Mouse (Mus musculus) cerebellum, postnatal 10 days (tissue): ENCODE measurements around the gene Cmtm2b.

ENCODE experiments used
- DNase-seq, 2 experiments: peaks; one replicate each; pipeline ENCODE4 v3.0.0; 2021; ENCODE audit warnings: mixed read lengths in 2 of 2

The Cmtm2b gene

GRCm38 (mm10) chr8:104342426-104342825 lies 20.4 kb downstream of the Cmtm2b start:
- DNase-seq = no peak

GRCm38 (mm10) chr8:104343957-104344356 lies 21.9 kb downstream of the Cmtm2b start:
- DNase-seq = peak; percentile 96 to 97

GRCm38 (mm10) chr8:104344622-104345021 lies 22.6 kb downstream of the Cmtm2b start:
- no peak for DNase-seq

GRCm38 (mm10) chr8:104346706-104347105 lies 24.7 kb downstream of the Cmtm2b start:
- DNase-seq = no peak

- no peak for DNase-seq
Observed at GRCm38 (mm10) chr8:104348971-104349370, 26.9 kb downstream of the Cmtm2b start.

- DNase-seq = no peak
Observed at GRCm38 (mm10) chr8:104350047-104350446, 28.0 kb downstream of the Cmtm2b start.

GRCm38 (mm10) chr8:104353186-104353585 lies 31.2 kb downstream of the Cmtm2b start:
- DNase-seq = peak in 1 of 2 experiments; percentile 44

GRCm38 (mm10) chr8:104354504-104354903 lies 32.5 kb downstream of the Cmtm2b start:
- DNase-seq = no peak

- no peak for DNase-seq
Observed at GRCm38 (mm10) chr8:104358637-104359036, 36.6 kb downstream of the Cmtm2b start.

GRCm38 (mm10) chr8:104359778-104360456 lies 37.9 kb downstream of the Cmtm2b start:
- DNase-seq = peak; percentile 50 to 56

GRCm38 (mm10) chr8:104365695-104366094 lies 43.7 kb downstream of the Cmtm2b start:
- no peak for DNase-seq

- DNase-seq = no peak
Observed at GRCm38 (mm10) chr8:104367398-104367797, 45.4 kb downstream of the Cmtm2b start.

- DNase-seq = no peak
Observed at GRCm38 (mm10) chr8:104369591-104369990, 47.6 kb downstream of the Cmtm2b start.

- no peak for DNase-seq
Observed at GRCm38 (mm10) chr8:104370071-104370470, 48.0 kb downstream of the Cmtm2b start.

- DNase-seq = no peak
Observed at GRCm38 (mm10) chr8:104371121-104371520, 49.1 kb downstream of the Cmtm2b start.

GRCm38 (mm10) chr8:104373779-104374178 lies 51.7 kb downstream of the Cmtm2b start:
- DNase-seq = peak; percentile 72 to 77

- DNase-seq = no peak
Observed at GRCm38 (mm10) chr8:104374269-104374668, 52.2 kb downstream of the Cmtm2b start.

GRCm38 (mm10) chr8:104374864-104375846 lies 53.1 kb downstream of the Cmtm2b start:
- DNase-seq = peak; percentile 75 to 76

GRCm38 (mm10) chr8:104375959-104376358 lies 53.9 kb downstream of the Cmtm2b start:
- no peak for DNase-seq

- no peak for DNase-seq
Observed at GRCm38 (mm10) chr8:104376669-104377068, 54.6 kb downstream of the Cmtm2b start.

- no peak for DNase-seq
Observed at GRCm38 (mm10) chr8:104379301-104379836, 57.3 kb downstream of the Cmtm2b start.

- no peak for DNase-seq
Observed at GRCm38 (mm10) chr8:104380269-104380668, 58.2 kb downstream of the Cmtm2b start.
